Mouse (Mus musculus) heart, postnatal 14 days (tissue): Measurements from ENCODE around the gene Rnf145. TPM values are rescaled to one million over a fixed set of nuclear protein-coding genes. Genes with fewer than 3 reads are reported as not detected.

ENCODE experiments used
- DNase-seq, 2 experiments: peaks; one replicate each; pipeline ENCODE4 v3.0.0; 2021 to 2022
- intact Hi-C: fragments of 180-260 bp; cut with DNase I; formaldehyde crosslinking; loops from one replicate; pipeline ENCODE4 v1.15.1; 2025
- microRNA-seq, 2 experiments: library from miRNA; unstranded; fragments of <30 nt; microRNA quantifications; one replicate each; pipeline ENCODE4 v1.2.0; 2021 to 2022
- total RNA-seq, 2 experiments: library from RNA; stranded (reverse); gene quantifications; 2 replicates each; pipeline ENCODE4 v1.2.3; 2021

Gene Rnf145
- total RNA-seq, 2 experiments from 2014 or later = 21.8 to 28.8 TPM

DNA sequence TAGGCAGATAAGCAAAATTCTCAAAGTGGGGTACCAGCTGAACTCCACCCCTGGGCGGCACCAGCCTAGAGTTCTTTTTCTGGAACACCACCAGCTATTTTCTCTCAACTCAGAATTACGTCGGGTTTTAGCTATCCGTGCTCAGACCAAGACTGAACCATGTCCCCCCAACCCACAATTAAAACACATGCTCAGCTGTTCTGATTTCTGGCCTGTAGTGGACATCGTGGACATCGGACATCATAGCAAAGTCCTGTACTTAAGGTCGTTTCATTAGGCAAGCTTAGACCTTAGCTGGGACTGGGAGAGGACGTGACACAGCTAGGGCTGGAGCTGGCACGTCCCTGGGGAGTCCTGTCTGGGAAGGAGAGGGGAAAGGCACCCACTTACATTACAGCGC is 93.4 kb downstream of the Rnf145 start:
- intact Hi-C loops = loop anchor here (10.0 kb wide), 1 partner anchor 1273 kb away; no protein-coding TSS in a partner anchor
- DNase-seq = peak in 1 of 2 experiments; percentile 8

DNA sequence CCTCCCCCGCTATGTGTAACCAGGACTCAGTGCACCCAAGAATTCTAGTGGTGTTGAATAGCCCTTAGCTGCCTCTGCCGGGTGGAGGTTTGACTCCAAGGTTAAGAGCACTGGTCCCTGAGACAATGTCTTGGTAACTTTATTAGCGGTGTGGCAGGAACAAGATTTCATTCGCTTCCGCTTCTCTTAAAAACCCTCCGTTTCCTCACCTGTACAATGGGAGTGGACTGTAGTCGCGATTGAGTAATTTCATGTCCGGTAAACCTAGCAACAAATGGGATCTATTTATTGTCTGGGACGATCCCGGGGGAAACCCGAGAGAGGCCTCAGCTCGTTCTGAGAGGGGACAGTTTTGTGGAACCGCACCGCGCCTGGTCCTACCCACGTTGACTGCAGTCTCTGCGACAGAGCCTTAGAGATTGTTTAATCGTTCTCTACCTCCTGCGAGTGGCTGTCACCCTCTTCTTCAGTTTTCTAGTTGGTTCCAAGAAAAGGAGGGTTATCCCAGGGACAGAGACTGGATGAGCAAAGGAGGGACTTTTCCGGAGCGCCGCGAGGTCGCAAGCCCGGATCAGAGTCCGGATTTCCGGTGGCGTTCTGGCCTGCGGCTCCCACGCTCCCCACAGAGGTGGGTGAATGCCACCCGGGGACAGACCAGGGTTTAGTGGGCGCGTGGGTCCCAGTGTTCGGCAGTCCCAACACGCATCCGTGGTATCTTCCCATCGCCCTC is 94.1 kb downstream of the Rnf145 start:
- intact Hi-C loops = loop anchor here (10.0 kb wide), 1 partner anchor 1272 kb away; no protein-coding TSS in a partner anchor
- peak in 1 of 2 experiments; percentile 50 for DNase-seq

DNA sequence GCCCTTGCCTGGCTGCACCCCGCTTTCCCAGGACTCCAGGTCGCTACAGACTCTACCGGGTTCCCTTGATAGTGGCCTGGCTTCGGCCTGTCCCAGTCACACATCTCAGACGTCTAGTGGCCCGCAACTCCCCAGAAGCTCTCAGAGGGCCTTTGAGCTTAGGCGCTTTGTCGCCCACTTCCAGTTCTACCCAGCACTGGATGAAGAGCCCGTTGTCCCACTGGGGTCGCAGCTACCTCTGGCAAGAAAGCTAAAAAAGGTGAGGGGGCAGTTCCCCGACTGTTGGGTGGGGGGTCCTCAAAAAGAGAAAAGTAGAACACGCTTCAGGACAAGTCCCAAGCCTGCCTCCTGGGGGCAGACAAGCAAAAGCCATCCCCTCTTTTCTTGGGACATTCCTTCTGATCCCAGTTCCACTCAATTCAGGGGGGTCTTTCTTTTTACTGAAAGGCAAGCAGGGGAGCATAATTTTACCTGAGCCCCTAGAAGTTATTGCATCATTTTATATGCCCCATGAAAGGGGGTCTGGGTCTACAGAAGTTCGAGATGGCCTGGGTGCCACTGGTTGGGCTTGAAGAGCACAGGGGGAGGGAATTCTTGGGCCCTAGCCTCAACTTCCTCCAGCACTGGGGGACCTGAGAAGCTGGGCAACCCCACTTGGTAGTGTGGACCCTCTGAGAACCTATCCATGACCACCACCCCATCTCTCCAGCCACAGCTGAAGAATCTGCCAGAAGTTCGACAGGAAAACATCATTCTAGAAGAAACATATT is 94.8 kb downstream of the Rnf145 start:
- intact Hi-C loops = loop anchor here (10.0 kb wide), 1 partner anchor 1271 kb away; no protein-coding TSS in a partner anchor
- peak; percentile 35 to 48 for DNase-seq

Small RNA genes within 50 kb of the gene (microRNA-seq; reads per million reads assigned to microRNA genes)
- 0 reads per million in 2 experiments for gene Gm22121

Other genes starting within 250 kb of the Rnf145 start
- not detected for gene Il12b, start 118.9 kb upstream of the Rnf145 start, total RNA-seq
- gene Ublcp1, start 48.5 kb upstream of the Rnf145 start, total RNA-seq = 10 to 100 TPM; 30.8 to 44.3 TPM
- gene Ebf1, start 98.4 kb downstream of the Rnf145 start, total RNA-seq = 10 to 100 TPM; 19.7 to 22.8 TPM